Mouse (Mus musculus): ENCODE results near the gene Tjap1. TPM values are rescaled to one million over a fixed set of nuclear protein-coding genes. Genes with fewer than 3 reads are reported as not detected.

Tjap1 gene
- total RNA-seq, 4 experiments from 2014 or later, result 37.5 to 43.9 (median 42.3) TPM

Small RNAs within 50 kb of the gene (microRNA-seq; reads per million reads assigned to microRNA genes)
- gene Mir693, result 0 to 0.88 reads per million in 2 experiments

Other genes with a start within 250 kb of the Tjap1 start
- gene Mrps18a, start 172.0 kb downstream of the Tjap1 start, total RNA-seq (2022), result 10 to 100 TPM; 85.2 to 92.1 (median 89.0) TPM
- gene Rsph9, start 138.8 kb downstream of the Tjap1 start, total RNA-seq (2022), result 10 to 100 TPM; 17.8 to 21.3 (median 19.5) TPM
- 10 to 100 TPM; 13.0 to 15.8 (median 14.3) TPM for gene Mad2l1bp, start 129.5 kb downstream of the Tjap1 start, total RNA-seq (2022)
- 100 to 1,000 TPM in 3 of 4 experiments, 10 to 100 TPM in 1; 93.8 to 107 (median 103) TPM for gene Gtpbp2, start 122.0 kb downstream of the Tjap1 start, total RNA-seq (2022)
- 1 to 10 TPM; 5.3 to 7.8 (median 6.8) TPM for gene Polh, start 80.4 kb downstream of the Tjap1 start, total RNA-seq (2022)
- gene Xpo5, start 80.2 kb downstream of the Tjap1 start, total RNA-seq (2022), result 10 to 100 TPM; 38.3 to 42.7 (median 41.8) TPM
- gene Polr1c, start 35.0 kb downstream of the Tjap1 start, total RNA-seq (2022), result 10 to 100 TPM; 35.4 to 42.3 (median 40.2) TPM
- gene Yipf3, start 34.9 kb downstream of the Tjap1 start, total RNA-seq (2022), result 10 to 100 TPM; 72.8 to 90.6 (median 79.7) TPM
- gene Lrrc73, start 29.5 kb downstream of the Tjap1 start, total RNA-seq (2022), result 10 to 100 TPM; 50.2 to 55.0 (median 53.3) TPM
- gene Dlk2, start 14.4 kb upstream of the Tjap1 start, total RNA-seq (2022), result 10 to 100 TPM; 43.9 to 52.8 (median 50.2) TPM
- 10 to 100 TPM in 2 of 4 experiments, 1 to 10 TPM in 2; 8.8 to 12.0 (median 10.4) TPM for gene Abcc10, start 45.3 kb upstream of the Tjap1 start, total RNA-seq (2022)
- gene Zfp318, start 100.7 kb upstream of the Tjap1 start, total RNA-seq (2022), result 10 to 100 TPM; 56.7 to 67.4 (median 63.1) TPM
- 1 to 10 TPM; 2.0 to 3.0 (median 2.5) TPM for gene Crip3, start 145.9 kb upstream of the Tjap1 start, total RNA-seq (2022)
- gene Slc22a7, start 155.4 kb upstream of the Tjap1 start, total RNA-seq (2022), result under 1 TPM; 0.53 to 0.78 (median 0.66) TPM
- 100 to 1,000 TPM; 110 to 125 (median 119) TPM for gene Ttbk1, start 204.6 kb upstream of the Tjap1 start, total RNA-seq (2022)
- 1 to 10 TPM; 3.0 to 5.4 (median 4.8) TPM for gene Dnph1, start 213.7 kb upstream of the Tjap1 start, total RNA-seq (2022)

Measured in left cerebral cortex, adult 8-10 months (tissue).